ENCODE assay signal across 10 mouse cellular contexts in the genomic region with DNA sequence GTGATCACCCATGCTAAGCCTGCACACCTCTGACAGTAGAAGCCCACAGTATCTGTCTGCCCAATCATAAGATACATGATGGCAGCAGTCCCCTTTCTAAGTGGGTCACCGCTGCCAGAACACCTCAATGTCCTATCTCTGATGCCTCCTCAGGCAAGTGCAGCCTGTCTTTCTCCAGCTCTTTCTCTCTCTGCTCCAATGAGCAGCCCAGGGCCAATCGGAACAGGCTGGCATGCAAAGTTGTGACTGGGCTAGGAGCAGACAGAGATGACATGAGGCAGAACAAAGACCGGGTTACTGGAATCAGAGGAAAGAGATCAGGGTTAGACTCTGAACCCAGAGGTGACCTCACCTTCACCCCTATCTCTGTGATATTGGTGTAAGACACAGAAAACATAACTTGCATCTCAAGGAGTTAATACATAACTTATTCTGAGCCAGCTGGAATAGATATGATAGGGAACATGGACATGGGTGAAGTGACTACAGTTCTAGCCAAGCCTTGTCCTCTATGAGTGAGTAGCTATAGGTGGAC. TPM values are rescaled to one million over a fixed set of nuclear protein-coding genes. Genes with fewer than 3 reads are reported as not detected.
"Had no signal": no experiment of that assay in that cellular context is flagged by ENCODE, and none has a peak within 500 bp of the region (broad histone marks: within the 10 kb centered on the region; RNA-seq: fewer than 3 reads in every experiment).

No protein-coding gene starts in this region.

- H3K36me3 ChIP-seq: limb, embryonic 12.5 days; midbrain, embryonic 12.5 days had no signal

- H3K4me1 ChIP-seq: limb, embryonic 12.5 days had no signal

- H3K27ac ChIP-seq: limb, embryonic 12.5 days; liver, embryonic 14.5 days; midbrain, embryonic 12.5 days; stomach, postnatal 0 days had no signal

- H3K27me3 ChIP-seq: midbrain, embryonic 12.5 days had no signal

- H3K4me3 ChIP-seq: limb, embryonic 12.5 days; midbrain, embryonic 12.5 days had no signal

- H3K4me2 ChIP-seq: limb, embryonic 12.5 days; midbrain, embryonic 12.5 days had no signal

- H3K9me3 ChIP-seq: limb, embryonic 12.5 days; midbrain, embryonic 12.5 days had no signal

- DNase-seq: kidney, adult 11 months; layer of hippocampus, adult 9-11 months; layer of hippocampus, postnatal 36 days; lung, adult 18-20 months had no signal

- H3K9ac ChIP-seq: limb, embryonic 12.5 days; liver, embryonic 14.5 days; midbrain, embryonic 12.5 days had no signal

RNA-seq across cellular contexts. Expression of a gene that starts 21.4 kb away (rescaled TPM):
- total RNA-seq: megakaryocyte-erythroid progenitor cell, adult 5-6 weeks had no signal
- polyA plus RNA-seq: liver, adult 2 months had no signal
